Mouse (Mus musculus) thymus, adult 18-20 months (tissue): ENCODE data around the gene Mpped1.

Experiments
- DNase-seq, 2 experiments: peaks; one replicate each; pipeline ENCODE4 v3.0.0; 2022; ENCODE audit warnings: mixed read lengths in 2 of 2

The Mpped1 gene

DNA sequence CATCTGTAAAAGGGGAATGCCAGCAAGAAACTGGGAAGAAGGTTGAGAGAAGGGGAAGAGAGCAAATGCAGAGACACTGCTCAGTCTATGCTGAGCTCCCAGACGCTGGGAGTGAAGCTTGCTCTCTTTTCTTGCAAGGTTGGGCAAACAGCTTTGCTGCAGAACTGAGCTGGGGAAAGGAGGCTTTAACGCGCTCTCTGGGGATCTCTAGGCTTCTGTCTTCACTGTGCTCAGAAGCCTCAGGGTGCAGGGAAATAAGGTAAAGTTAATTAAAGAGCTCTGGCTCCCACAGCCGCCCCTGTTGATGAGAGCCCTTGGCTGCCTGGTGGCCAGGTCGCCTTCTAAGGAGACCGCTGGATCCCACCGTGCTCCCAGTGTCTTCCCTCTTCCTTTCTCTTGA lies 17.7 kb downstream of the Mpped1 start:
- DNase-seq, result no peak

DNA sequence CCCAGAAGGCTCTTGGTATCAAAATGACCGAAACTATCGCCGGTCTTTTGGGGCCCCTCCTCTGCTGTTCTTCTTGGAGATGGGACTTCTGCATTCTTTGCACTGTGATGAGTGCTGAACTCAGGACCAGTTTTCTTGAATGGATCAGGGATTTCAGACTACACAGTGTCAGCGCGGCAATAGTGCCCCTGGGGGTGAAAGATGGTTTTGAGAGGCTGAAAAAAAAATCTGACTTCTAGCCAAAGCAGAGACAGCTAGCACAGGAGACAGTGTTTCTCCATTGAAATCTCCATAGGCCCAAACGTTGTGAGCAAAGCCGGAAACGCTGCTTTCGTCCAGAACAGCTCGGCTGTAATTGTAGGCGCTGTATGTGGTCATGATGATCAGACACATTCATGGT lies 19.7 kb downstream of the Mpped1 start:
- DNase-seq, result no peak

DNA sequence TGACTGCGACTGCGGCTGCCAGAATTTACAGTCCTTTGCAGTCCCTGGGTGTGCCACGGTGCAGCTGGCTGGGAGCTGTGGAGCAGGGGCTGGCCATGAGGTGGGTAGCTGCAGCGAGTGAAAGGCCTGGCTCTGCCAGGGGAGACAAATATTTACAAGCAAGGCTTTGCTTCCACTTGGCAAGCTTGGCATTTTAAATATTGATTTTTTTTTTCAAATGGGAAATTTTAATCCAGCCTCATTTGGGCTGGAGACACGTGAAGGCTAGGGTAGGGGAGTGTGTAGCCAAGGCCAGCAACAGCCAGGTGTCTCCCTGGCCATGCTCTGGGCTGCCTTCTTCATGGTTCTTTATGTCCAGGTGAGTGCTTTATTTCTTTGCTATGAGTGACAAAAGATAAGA lies 21.7 kb downstream of the Mpped1 start:
- DNase-seq, result no peak

DNA sequence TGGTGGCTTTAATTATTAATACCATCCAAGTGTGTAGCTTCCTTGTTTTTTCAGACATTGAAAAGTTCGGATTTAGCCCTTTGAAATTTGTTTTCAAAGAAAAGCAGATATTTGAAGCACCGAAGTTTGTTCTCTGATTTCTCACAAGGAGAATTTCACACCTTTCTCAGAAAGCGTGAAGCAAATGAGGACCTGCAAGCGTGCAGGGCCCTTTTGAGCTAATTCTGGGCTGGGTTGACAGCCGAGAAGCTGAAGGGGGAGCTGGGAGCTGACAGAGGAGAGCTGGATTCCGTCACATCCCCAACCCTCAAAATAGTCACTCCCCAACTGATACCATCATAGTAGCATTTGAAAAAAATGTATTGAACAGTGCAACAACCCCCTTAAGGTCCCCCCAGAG lies 34.8 kb downstream of the Mpped1 start:
- DNase-seq, result no peak

DNA sequence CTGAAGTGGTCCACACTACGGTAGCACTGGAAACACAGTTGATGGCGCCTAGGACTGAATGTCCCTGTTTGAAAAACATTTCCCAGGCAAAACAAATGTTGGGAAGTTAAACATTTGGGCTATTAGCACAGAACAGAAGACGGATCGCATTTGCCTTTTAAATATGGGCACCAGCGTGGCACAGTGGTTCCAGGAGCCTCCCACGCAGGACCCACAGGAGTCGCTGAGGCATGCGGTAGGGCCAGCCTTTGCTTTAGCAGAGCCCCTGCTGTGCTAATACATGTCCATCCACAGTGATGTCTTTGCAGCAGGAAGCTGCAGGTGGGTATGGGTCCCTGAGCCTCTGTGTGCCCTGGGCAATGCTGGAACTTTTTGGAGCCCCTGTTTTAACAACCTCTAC lies 48.7 kb downstream of the Mpped1 start:
- DNase-seq, result no peak

DNA sequence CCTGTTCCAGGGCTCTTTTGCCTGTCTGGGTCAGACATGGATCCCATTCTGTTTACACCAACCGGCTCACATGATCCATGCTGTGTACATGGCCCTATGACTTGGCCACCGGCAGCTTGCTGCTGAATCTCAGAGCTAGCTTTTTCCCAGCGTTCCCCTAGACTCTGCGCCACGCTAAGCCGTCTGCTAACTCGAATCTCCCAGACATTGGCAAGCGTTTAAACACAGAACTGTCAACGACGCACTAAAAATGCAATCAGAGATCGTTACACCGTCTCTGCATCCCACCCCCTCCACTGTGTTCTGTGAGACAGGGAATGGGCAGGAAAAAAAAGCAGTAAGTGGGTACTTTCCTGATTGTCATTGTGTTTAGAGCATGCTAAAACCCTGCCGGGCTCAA lies 50.0 kb downstream of the Mpped1 start:
- no peak for DNase-seq

DNA sequence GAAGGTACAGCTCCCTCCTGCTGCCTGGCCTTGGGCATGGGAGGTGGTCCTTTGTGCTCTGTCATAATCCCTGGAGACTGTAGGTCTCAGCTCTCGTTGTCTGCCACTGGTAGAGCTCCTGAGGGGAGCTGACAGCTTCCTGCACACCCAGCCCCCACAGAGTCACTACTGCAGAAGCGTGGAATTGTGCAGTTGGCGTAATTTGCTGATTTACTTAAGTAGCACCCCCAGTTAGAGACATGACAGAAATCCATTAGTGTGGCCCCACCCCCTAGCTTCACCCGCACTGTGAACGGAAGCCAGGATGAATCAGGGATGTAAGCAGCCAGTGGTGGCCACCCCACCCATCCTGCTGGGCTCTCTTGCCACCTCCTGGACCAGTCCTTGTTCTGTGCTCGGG lies 53.0 kb downstream of the Mpped1 start:
- DNase-seq, result no peak

DNA sequence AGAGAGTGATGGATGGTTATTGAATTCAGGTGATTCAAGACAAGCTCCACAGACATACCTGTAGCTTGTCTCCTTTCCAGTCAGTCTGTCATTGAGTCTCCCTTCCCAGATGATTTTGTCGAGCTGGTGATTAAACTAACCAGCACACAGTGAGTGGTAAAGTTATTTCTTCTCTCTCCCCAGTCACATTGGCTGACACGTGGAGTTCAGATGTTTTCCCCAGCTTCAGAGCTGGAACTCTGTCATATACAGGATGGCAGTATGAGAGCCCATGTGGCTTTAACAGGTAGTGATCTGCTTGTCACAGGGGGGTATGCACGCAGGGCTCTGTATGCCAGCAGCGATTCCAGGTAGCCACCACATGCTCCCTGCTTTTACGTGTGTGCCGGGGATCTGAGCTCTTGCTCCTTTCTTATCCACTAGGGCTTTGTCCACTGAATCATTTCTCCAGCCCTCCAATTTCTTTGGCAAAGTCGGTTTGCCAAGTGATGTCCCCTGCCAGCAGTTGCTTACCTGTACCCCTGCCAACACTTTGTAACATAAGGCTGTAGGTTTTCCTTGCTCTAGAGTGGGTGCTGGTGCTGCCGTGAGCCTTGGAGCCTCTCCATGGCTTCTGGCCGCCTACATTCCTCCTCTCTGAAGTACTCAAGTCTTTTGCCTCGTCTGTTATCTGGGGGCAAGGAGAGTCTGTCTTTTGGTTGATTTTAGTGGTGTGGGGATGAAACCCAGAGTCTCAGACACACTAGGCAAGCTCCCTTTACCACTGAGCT lies 61.9 kb downstream of the Mpped1 start:
- no peak for DNase-seq

DNA sequence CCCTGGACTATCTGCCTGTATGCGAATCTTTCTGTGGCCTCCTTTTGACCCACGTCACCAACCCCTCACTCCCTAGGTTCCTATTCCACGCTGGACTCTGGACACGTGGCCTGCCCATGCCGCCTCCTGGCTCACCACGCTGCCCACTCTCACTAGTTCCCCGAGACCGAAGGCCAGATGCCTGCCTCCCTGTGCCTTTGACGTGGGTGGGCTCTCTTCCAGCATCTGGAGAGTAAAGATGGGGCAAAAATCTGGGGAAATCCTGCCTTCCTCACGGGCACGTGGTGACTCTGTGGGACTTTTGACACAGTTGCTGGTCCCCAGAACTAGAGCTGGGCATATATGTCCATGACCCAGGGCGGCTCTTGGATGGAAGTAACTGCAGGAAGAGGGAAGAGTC lies 63.2 kb downstream of the Mpped1 start:
- DNase-seq, result no peak

DNA sequence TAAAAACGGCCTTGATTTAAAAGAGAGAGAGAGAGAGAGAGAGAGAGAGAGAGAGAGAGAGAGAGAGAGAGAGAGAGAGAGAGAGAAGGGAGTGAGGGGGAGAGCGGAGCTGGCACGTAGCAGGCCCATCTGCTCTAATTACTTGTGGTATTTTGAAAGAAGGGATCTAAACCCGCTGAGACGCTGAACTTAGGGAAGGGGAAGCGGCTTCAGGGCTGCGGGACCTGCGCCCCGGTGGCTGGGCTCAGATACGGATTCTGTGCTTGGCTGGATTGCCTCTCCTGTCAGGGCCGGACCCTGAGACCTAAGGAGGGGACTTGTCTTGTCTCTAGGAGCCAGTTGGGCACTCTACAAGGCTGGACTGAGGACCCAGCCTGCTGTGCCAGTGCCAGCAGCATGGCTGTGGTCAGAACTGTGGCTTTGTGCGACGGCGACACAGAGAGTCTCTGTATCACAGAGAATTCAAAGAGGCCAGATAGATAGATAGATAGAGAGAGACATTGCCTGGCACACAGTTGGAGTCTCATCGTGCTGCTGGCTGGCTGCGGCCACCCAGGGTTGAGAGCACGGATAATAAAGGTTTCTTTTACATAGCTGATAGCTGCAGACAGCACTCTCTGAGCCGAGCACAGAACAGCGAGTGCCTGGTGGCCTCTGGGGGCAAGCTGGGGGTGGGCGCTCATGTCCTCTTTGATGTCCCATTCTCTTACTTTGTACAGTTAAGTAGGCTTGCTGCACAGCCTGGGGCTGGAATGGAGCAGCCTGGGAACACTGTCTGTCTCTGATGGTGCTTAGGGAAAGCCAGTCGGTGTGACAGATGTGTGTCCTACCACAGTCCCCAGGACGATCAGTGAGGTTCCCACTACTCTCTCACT lies 63.9 kb downstream of the Mpped1 start:
- no peak for DNase-seq

DNA sequence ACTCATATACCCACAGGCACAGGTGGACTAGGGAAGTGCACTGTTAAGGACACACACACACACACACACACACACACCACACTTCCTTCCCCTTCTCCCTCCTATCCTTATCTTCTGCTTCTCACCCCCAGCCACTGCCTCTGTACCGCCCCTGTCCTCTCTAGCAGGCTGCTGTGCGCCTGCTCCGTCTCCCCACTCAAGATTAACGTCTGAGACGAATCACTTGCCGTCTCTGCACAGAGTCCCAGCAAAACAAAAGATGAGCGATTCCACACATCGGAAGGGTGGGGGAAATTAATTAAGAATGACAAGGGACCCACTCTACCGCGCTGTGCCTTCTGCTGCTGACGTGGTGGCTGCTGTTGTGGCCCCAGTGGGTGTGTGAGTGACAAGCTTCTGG lies 66.5 kb downstream of the Mpped1 start:
- DNase-seq, result no peak

DNA sequence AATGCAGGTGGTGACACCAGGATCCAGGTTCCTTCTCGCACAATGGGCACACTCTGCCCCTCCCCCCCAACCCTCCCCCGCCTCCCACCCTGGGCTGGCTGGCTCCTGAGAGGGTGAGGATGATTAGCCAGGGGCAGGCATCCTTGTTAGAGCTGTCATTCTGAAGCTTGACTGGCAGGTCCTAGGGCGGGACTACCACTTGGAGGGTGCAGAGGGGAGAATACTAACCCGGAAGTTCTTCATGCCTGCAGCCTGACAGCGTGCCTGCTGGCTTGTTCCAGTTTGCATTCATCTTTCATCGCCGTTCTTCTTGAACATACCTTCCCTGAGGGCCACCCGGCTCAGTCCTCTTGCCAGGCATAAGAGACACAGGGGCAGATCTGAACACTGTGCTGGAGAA lies 67.3 kb downstream of the Mpped1 start:
- no peak for DNase-seq

DNA sequence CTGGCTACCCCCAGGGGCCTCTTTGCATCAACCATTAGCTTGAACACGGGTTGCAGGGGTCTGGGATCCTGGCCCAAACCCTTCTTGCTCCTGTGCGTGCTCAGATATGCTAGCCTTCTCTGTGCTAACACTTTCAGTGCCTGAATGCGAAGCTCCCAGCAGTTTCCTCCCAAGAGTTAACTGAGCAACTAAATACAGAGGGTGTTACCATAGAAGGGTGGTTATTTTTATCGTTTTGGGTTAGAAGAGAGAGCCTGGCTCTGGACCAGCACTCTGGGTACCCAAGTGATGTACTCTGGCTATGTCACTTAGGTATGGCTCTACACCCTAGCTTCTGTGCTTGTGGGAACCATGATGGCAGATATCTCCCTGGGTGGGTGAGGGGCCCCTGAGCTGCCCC lies 68.2 kb downstream of the Mpped1 start:
- no peak for DNase-seq

DNA sequence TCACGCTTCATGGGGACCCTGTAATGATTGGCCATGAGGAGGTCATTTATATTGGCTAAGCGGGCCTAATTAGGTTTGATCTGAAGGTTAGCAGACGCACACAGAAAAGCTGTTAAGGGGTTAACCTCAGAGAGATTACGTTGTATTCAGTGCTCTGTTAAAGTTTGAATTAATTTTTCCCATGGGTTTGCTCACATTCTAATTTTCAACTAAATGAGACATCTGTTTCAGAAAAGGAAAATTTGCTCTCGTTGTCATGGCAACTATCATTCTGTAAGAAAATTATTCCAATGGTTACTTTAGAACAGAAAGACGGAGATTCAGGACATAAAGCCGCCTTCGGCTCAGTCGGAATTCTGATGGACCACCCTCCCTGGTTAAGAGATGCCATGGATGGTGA lies 68.9 kb downstream of the Mpped1 start:
- DNase-seq, result no peak

DNA sequence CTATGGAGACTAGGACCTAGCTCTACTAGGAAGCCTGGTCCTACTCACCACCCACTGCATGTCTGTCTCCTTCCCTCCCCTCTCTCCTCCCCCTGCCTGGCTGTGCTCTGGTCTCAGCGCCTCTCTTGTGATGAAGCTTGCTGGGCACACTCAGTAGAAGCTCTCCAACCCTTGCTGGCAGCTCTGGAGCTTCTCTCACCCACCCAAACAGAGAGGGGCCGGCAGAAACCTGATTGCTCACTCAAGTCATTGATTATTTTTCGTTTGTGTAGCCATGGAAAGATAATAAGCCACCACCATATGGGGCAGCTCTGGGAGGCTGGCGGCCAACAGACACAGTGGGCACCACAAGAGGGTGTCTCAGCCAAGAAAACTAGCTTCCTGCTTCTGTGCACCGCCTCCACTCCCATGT lies 74.1 kb downstream of the Mpped1 start:
- no peak for DNase-seq

DNA sequence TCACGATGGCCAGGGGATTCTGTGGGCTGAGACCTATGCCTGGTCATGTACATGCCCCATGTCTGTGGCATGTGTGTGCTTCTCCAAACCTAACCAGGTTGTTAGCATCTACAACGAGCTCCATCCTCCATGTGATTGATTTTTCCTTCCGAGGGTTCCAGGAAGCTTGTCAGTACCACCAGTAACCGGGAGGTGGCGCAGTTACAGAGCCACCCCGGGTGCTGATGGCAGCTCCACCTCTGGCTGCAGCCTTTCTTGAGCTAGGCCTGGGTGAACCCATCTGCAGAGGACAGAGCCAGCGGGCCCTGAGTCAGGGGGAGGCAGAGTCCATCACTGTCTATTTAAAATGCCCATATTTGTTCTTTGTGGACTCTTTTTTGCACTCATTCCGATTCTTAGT lies 77.9 kb downstream of the Mpped1 start:
- DNase-seq, result no peak

DNA sequence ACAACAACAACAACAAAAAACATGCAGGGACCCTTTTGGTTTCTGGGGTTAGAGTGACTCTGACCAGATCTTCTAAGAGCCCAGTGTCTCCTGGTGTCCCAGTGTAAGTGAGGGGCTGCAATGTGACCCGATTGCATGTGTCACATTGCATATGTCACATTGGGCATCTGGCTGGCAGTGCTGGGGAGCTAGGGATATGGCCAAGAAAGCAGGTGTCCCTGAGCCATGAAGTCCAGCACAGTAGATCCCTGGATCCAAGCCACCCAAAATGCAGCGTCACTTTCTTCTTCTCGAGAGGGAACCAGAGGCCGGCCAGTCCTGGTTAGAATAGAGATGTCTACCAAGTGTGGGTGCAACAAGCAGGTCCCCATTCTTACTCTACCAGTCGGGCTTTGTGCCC lies 86.4 kb downstream of the Mpped1 start:
- DNase-seq, result no peak

DNA sequence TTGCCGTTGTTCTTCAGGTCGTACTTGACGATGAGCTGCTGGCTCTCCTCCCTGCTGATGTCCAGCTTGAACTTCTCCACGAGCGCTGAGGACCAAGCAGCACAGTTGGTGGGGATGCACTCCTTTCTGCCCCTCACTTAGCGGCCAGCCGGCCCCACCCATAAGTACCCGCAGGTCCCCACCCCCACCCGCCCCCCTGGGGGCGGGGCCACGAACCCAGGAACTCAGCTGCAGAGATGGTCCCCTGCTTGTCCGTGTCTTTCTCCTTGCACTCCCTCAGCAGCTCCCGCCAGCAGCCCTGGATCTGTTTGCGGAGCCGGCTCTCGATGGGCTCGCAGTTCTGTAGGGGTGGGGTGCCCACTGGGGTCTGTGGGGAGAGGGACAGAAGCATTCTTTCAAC lies 91.7 kb downstream of the Mpped1 start:
- no peak for DNase-seq

DNA sequence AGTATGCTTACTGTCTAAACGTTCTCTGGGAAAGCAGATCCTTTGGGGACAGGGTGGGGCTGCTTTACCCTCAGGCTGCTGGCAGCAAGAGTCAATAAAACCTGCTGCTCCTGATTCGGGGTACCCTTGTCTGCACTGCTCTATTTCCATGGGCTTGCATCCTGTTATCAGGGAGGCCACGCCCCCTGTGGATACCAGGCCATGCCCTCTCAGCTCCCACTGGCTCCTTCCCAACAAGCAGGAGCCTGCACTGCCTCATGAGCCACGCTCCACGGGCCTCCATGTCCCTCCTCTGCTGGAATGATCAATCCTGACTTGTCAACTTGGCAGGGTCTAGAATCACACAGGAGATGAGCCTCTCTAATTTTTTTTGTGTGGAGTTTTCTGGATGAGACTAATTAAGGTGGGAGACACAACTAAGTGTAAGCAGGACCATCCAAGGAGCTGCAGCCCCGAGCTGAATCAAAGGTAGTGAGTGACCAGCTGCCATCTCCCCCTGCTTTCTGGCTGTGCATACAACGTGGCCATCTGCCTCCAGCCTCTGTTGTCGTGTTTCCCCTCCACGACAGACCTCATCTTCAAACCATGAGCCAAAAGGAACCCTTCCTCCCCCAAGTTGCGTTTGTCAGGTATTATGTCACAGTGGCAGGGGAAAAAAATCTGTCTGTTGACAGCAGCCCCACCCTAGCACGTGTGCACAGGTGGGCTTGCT lies 98.0 kb downstream of the Mpped1 start:
- DNase-seq, result no peak

DNA sequence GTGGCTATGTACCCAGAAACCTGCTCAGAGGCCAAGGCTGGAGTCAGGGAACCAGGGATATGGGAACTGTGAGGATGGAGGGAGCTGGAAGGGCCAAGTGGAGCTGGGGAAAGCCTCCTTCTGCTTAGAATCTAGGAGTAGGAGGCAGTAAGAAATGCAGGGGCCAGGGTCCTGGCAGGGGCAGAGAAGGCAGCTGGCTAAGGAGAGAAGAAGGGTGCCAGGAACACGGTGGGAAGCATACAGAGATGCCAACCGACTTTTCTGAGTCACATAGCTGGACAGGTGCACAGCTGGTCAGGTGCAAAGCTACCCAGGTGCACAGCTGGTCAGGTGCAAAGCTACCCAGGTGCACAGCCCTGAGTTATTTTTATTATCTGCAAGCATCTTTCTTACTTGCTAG lies 98.6 kb downstream of the Mpped1 start:
- DNase-seq, result no peak

DNA sequence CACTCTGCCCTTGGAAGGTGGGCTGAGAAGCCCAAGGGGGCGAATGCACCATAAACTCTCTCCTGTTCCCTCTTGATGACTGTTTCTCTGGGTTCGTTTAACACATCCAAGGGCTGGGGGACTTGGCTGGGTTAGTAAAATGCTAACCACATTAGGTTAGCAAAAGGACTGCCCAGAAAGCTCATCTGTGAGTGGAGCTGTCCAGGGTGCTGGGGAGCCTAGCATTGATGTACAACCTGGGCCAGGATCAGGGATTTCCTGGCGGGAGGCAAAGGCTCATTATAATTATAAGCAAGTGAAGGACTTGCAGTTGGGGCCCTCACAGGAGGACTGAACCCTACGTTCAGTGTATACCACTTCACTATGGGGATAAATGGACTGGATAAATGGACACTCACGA lies 100.6 kb downstream of the Mpped1 start:
- no peak for DNase-seq

DNA sequence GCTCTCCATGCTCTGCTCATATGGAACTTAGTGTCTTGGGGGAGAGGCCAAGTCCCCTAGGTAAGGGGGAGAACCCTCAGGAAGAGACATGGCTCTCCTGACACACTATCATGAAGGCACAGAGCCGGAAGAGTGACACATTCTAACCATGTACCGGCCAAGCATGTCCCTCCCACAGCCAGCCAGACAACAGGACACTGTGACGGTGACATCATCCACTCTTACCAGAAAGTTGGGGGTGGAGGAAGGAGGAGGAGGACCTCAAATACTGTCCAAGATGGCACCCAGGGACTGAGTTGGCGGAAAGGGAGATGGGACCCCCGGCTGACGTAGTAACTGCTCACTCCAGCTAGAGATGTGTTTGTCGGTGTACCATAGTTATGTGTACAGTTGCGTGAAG lies 104.6 kb downstream of the Mpped1 start:
- no peak for DNase-seq

DNA sequence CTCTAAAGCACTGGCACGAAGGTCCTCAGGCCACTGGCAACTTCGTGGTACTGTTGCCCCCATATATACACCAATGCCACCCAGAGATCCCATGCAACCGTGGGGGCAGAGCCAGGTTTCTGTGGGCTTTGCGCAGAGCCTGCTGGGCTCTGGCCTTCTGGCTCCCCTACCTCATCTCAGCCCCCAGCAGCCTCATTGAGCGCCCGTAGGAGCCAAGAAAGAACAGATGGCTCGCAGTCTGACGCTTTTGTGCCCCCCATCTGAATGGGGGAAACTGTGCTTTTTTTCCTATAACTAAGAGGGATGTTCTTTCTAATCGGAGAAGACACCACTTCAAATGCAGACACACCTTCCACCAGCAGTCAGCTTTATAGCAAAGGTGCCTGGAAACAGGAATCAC lies 105.0 kb downstream of the Mpped1 start:
- no peak for DNase-seq

DNA sequence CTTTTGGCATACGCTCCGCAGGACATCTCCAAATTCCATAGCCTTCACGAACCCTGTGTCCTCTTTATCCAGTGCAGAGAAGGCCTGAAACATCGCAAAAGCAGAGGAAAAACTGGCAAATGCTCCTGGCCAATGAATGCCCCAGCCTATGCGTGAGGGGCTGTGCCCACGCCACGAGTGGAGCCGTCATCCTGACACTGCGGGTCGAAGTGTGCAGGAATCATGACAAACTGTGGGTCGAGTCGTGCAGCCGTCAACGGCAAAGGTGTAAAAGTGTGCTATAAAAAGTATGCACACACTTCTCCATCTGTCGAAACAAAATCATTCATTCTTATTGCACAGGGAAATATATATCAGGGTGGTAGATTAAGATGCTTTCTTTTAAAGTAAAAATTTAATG lies 113.6 kb downstream of the Mpped1 start:
- no peak for DNase-seq
